Mouse (Mus musculus): Measurements from ENCODE around the gene Mill1.
"Not testable (repeated sequence)": the region's sequence is repeated elsewhere in the genome, so short reads cannot be mapped to it uniquely, and the experiment has no call there.

- not testable (repeated sequence) for TF ChIP-seq CTCF (IDR thresholded peaks at IDR 0.05; ENCODE audit: low read depth); EP300 (optimal IDR thresholded peaks at IDR 0.05)
Observed at GRCm38 (mm10) chr7:18243959-18244573, 1.1 kb upstream of the Mill1 start.

Measured in stomach, postnatal 0 days (tissue).